Mouse (Mus musculus) neural tube, embryonic 15.5 days (tissue): ENCODE results near the gene Ankrd13a. TPM values are rescaled to one million over a fixed set of nuclear protein-coding genes. Genes with fewer than 3 reads are reported as not detected.
"Not testable (repeated sequence)": the region's sequence is repeated elsewhere in the genome, so short reads cannot be mapped to it uniquely, and the experiment has no call there.

ENCODE experiments used
- ATAC-seq: fragments of 200-750 bp; cut with Nextera tagmentation; 2 replicates; pipeline ENCODE4 v1.8.0; 2017; ENCODE audit warnings: mild to moderate bottlenecking, moderate TSS enrichment, moderate library complexity; ENCODE audit not compliant: low FRiP score
- H3K27ac ChIP-seq: fragments of 300-500 bp; sonication (generic); replicated peaks from 2 replicates; pipeline ENCODE4 v1.5.1; 2015; ENCODE audit warnings: mild to moderate bottlenecking, inconsistent platforms
- H3K27me3 ChIP-seq: fragments of 300-500 bp; sonication (generic); replicated peaks from 2 replicates; pipeline ENCODE4 v1.6.1; 2015; ENCODE audit warnings: inconsistent platforms
- H3K36me3 ChIP-seq: fragments of 300-500 bp; sonication (generic); 2 replicates; pipeline ENCODE4 v1.6.1; 2015; ENCODE audit warnings: inconsistent platforms
- H3K4me1 ChIP-seq: fragments of 300-500 bp; sonication (generic); 2 replicates; pipeline ENCODE4 v1.6.1; 2015; ENCODE audit warnings: inconsistent platforms
- H3K4me2 ChIP-seq: fragments of 300-500 bp; sonication (generic); 2 replicates; pipeline ENCODE4 v1.6.1; 2015; ENCODE audit warnings: inconsistent platforms, mild to moderate bottlenecking, moderate library complexity
- H3K4me3 ChIP-seq: fragments of 300-500 bp; sonication (generic); replicated peaks from 2 replicates; pipeline ENCODE4 v1.5.1; 2015; ENCODE audit warnings: mild to moderate bottlenecking, inconsistent platforms
- H3K9ac ChIP-seq: fragments of 300-500 bp; sonication (generic); replicated peaks from 2 replicates; pipeline ENCODE4 v1.6.1; 2015; ENCODE audit warnings: mild to moderate bottlenecking, inconsistent platforms
- H3K9me3 ChIP-seq: fragments of 300-500 bp; sonication (generic); replicated peaks from 2 replicates; pipeline ENCODE4 v1.6.1; 2016; ENCODE audit warnings: inconsistent platforms
- WGBS: fragments of 180-500 bp; shearing (Covaris S2); methylation state at CpG from one replicate; pipeline ENCODE4 v1.1.7; 2015; ENCODE audit warnings: mixed read lengths; 5-methylcytosine and 5-hydroxymethylcytosine counted together
- polyA plus RNA-seq: library from polyadenylated mRNA; unstranded; fragments of >200 nt; fragmentation: Nextera tagmentation; extraction: Ambion mirVana; gene quantifications from 2 replicates; pipeline ENCODE4 v1.2.1, GENCODE M21; 2015

The Ankrd13a gene
- polyA plus RNA-seq, 1 experiment from 2014 or later = 30.3 TPM

DNA sequence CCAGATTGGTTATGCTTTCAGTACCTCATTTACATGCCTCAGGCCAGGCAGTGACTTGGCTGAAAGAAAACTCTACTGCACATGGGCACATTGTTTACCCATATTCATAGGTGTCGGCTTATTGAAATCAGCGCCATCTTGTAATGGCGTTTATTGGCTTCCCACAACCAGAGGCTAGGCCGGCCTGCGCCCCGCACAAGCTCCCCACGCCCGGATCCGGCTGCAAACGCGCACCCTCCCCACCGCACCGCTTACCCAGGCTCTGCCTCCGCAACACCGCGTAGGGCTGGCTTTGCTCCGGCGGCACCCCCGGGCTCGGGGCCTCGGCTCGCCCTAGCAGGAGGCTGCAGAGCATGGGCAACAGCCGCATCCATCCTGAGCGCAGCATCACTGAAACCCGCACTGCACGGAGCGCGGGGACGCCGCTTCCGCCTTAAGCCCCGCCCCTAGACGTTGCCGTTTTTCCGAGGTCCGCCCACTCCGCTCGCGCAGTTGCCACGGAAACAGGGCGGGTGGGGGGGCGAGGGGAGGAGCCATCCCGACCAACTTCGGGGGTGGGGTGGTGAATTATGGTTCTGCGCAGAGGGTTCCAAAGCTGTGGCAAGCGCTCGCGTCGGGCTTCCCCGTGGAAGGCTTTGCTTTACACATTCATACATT lies 39.2 kb downstream of the Ankrd13a start:
- Histone ChIP-seq H3K27ac (peak overlapping the region; percentile 95), H3K36me3 (peaks cover 2% of the 10 kb centered on the region; the same call in 1 of the 2 replicates), H3K9ac (peak overlapping the region; percentile 81), H3K9me3 (no peaks in the 10 kb centered on the region), H3K4me3 (peak overlapping the region; percentile 67), H3K4me1 (peaks cover 33% of the 10 kb centered on the region), H3K4me2 (peak overlapping the region; percentile 64), H3K27me3 (no peaks in the 10 kb centered on the region)
- ATAC-seq = peak; percentile 98
- WGBS = under 1% methylated on average over 50 of the region's 50 CpGs

DNA sequence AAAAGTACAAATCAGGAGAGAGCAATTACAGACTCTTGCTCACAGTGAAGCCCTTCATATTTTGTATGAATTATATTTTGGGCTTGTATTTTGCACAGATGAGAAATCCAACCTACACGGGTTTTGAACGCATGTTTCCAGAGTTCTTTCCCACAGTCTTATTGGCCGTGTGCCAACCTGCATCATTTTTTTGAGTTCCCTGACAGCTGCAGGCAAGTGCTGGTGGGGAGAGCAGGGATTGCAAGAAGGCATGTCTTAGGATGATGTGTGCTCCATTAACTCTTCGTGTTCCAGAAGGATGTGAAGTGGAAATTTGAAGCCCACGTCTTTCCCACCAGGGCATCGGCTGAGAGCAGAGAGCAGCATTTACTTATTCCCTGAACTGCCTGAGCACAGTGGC lies 42.1 kb downstream of the Ankrd13a start:
- Histone ChIP-seq H3K9ac (no peak overlapping the region), H3K4me3 (no peak overlapping the region), H3K36me3 (peaks cover 3% of the 10 kb centered on the region; the same call in 1 of the 2 replicates), H3K4me2 (no peak overlapping the region), H3K9me3 (no peaks in the 10 kb centered on the region), H3K27me3 (no peaks in the 10 kb centered on the region), H3K27ac (no peak overlapping the region), H3K4me1 (peaks cover 16% of the 10 kb centered on the region)
- no peak for ATAC-seq
- 63% methylated on average over 6 of the region's 6 CpGs for WGBS

- H3K9me3 ChIP-seq = no peaks in the 10 kb centered on the region
- H3K4me2 ChIP-seq = no peak overlapping the region
- ATAC-seq = no peak
- 72% methylated on average over 11 of the region's 11 CpGs for WGBS
- H3K36me3 ChIP-seq = peaks cover 4% of the 10 kb centered on the region; the same call in 1 of the 2 replicates
- H3K4me3 ChIP-seq = no peak overlapping the region
- no peaks in the 10 kb centered on the region for H3K27me3 ChIP-seq
- peaks cover 11% of the 10 kb centered on the region; the same call in 1 of the 2 replicates for H3K4me1 ChIP-seq
- no peak overlapping the region for H3K27ac ChIP-seq
- H3K9ac ChIP-seq = no peak overlapping the region
These were observed 43.6 kb downstream of the Ankrd13a start for GRCm38 (mm10) chr5:114818124-114818523.

- no peaks in the 10 kb centered on the region for H3K9me3 ChIP-seq
- H3K36me3 ChIP-seq = peaks cover 4% of the 10 kb centered on the region; the same call in 1 of the 2 replicates
- no peaks in the 10 kb centered on the region for H3K27me3 ChIP-seq
- H3K9ac ChIP-seq = peak within 1 kb of the TSS; percentile 85
- peak within 1 kb of the TSS; percentile 84 for H3K27ac ChIP-seq
- H3K4me2 ChIP-seq = peak within 1 kb of the TSS; percentile 63
- ATAC-seq = peak; percentile 92
- H3K4me1 ChIP-seq = peaks cover 14% of the 10 kb centered on the region
- WGBS = 7% methylated on average over 45 of the region's 53 CpGs
- H3K4me3 ChIP-seq = peak within 1 kb of the TSS; percentile 75
These were observed 48.6 kb downstream of the Ankrd13a start, which contains the start of gene 1500011B03Rik for GRCm38 (mm10) chr5:114822796-114823688. Gene 1500011B03Rik (minus strand): TSS chr5:114823468.

- peaks cover 4% of the 10 kb centered on the region; the same call in 1 of the 2 replicates for H3K36me3 ChIP-seq
- H3K27ac ChIP-seq = no peak overlapping the region
- no peaks in the 10 kb centered on the region for H3K9me3 ChIP-seq
- H3K4me3 ChIP-seq = no peak overlapping the region; the same call in 1 of the 2 replicates
- no peaks in the 10 kb centered on the region for H3K27me3 ChIP-seq
- no peak for ATAC-seq
- no peak overlapping the region for H3K9ac ChIP-seq
- peaks cover 14% of the 10 kb centered on the region for H3K4me1 ChIP-seq
- H3K4me2 ChIP-seq = peak overlapping the region; percentile 63
- 19% methylated on average over 9 of the region's 9 CpGs for WGBS
These were observed 49.7 kb downstream of the Ankrd13a start for GRCm38 (mm10) chr5:114824197-114824596.

GRCm38 (mm10) chr5:114825978-114826691 lies 51.7 kb downstream of the Ankrd13a start:
- H3K4me1 ChIP-seq = peaks cover 14% of the 10 kb centered on the region
- H3K9ac ChIP-seq = peak overlapping the region; percentile 34
- H3K27ac ChIP-seq = peak overlapping the region; percentile 65
- WGBS = 9% methylated on average over 27 of the region's 27 CpGs
- no peaks in the 10 kb centered on the region for H3K9me3 ChIP-seq
- H3K4me3 ChIP-seq = peak overlapping the region; percentile 36
- peak overlapping the region; percentile 75 for H3K4me2 ChIP-seq
- H3K36me3 ChIP-seq = 0 out of 2 replicates have a peak, but pooled peaks cover 4% of the 10 kb centered on the region
- peak; percentile 74 for ATAC-seq
- H3K27me3 ChIP-seq = no peaks in the 10 kb centered on the region

DNA sequence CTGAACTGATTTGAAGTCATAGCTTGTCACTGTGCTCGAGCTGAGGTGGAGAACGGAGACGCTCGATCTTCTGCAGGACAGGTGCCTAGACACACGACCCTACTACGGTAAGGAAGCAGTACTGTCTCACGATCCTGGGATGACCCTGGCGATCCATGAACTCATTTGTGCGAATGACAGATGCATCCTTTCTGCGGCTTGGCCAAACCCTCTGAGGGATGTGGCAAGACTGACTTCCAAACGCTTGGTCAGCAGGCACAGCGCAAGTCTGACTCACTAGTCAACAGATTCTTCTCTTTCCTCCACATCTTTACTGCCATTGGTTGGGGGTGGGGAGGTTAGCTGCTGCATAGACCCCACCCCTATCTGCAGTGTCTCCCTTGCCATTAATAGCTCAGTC lies 53.0 kb downstream of the Ankrd13a start:
- no peak overlapping the region for H3K4me3 ChIP-seq
- H3K9me3 ChIP-seq = no peaks in the 10 kb centered on the region
- no peak overlapping the region for H3K9ac ChIP-seq
- H3K27me3 ChIP-seq = no peaks in the 10 kb centered on the region
- WGBS = 90% methylated on average over 12 of the region's 12 CpGs
- no peaks in the 10 kb centered on the region for H3K36me3 ChIP-seq
- H3K4me2 ChIP-seq = no peak overlapping the region
- ATAC-seq = no peak
- H3K27ac ChIP-seq = no peak overlapping the region
- H3K4me1 ChIP-seq = peaks cover 10% of the 10 kb centered on the region

DNA sequence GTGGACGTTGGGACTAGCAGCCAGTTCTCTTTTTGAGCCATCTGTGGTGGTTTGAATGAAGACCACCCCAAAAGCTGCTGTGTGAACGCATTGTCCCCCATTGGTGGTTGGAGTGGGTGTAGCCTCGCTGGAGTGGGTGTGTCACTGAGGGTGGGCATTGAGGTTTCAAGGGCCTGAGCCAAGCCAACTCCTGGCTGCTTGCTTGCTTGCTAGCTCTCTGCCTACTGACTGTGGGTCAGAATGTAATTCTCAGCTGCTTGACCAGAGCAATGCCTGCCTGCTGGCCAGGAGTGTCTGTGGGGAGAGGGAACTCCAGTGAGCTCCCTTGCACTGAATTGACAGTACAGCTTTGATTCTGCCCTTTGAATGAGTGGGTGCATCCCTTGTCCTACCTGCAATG lies 55.3 kb downstream of the Ankrd13a start:
- Histone ChIP-seq H3K4me2 (no peak overlapping the region), H3K27me3 (no peaks in the 10 kb centered on the region), H3K36me3 (no peaks in the 10 kb centered on the region), H3K9me3 (no peaks in the 10 kb centered on the region), H3K4me1 (peaks cover 6% of the 10 kb centered on the region), H3K4me3 (no peak overlapping the region), H3K27ac (no peak overlapping the region), H3K9ac (no peak overlapping the region)
- no peak for ATAC-seq
- whole genome bisulfite sequencing = 66% methylated on average over 3 of the region's 3 CpGs

GRCm38 (mm10) chr5:114836886-114837285 lies 62.4 kb downstream of the Ankrd13a start:
- H3K4me3 ChIP-seq = no peak overlapping the region
- 76% methylated on average over 12 of the region's 12 CpGs for WGBS
- H3K27ac ChIP-seq = no peak overlapping the region
- H3K36me3 ChIP-seq = no peaks in the 10 kb centered on the region
- H3K9ac ChIP-seq = no peak overlapping the region
- no peaks in the 10 kb centered on the region for H3K9me3 ChIP-seq
- H3K27me3 ChIP-seq = no peaks in the 10 kb centered on the region
- no peak for ATAC-seq
- no peaks in the 10 kb centered on the region for H3K4me1 ChIP-seq
- no peak overlapping the region for H3K4me2 ChIP-seq

DNA sequence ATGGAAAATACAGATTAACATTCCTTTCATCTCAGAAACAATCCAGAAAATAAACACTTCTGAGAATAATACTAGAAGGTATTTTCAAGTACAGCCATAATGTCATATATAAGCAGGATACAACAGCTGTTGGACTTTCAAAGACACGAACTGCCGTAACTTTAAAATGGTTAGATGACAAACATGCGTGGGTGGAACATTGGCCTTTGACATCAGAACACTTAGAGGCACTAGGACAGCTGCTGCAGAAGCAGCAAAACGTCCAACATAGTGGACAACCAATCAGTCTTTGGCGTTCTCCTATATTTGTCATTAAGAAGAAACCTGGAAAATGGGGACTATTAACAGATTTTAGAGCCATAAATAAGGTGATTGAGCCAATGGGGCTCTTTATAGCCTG lies 66.0 kb downstream of the Ankrd13a start:
- not testable (repeated sequence) for H3K9ac ChIP-seq, ATAC-seq, H3K9me3 ChIP-seq, H3K4me3 ChIP-seq, H3K4me2 ChIP-seq, H3K27me3 ChIP-seq, H3K4me1 ChIP-seq, H3K27ac ChIP-seq, H3K36me3 ChIP-seq
- 70% methylated on average over 5 of the region's 5 CpGs for WGBS

DNA sequence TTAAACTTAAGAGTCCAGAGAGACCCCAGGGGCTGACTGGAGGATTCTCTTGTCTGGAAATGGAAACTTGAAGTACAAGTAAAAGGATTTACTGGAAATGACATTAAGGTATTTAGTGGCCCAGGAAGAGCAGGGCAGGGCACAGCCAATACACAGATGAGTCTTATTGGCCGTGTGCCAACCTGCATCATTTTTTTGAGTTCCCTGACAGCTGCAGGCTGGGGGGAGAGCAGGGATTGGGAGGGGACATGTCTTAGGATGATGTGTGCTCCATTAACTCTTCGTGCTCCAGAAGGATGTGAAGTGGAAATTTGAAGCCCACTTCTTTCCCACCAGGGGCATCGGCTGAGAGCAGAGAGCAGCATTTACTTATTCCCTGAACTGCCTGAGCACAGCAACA lies 67.7 kb downstream of the Ankrd13a start:
- not testable (repeated sequence) for H3K9ac ChIP-seq, H3K9me3 ChIP-seq, ATAC-seq, H3K4me2 ChIP-seq, H3K27me3 ChIP-seq, H3K27ac ChIP-seq, H3K4me3 ChIP-seq, H3K4me1 ChIP-seq, H3K36me3 ChIP-seq
- 52% methylated on average over 3 of the region's 3 CpGs for WGBS
